19 mouse cellular contexts compared by ENCODE assay signal in the genomic region with DNA sequence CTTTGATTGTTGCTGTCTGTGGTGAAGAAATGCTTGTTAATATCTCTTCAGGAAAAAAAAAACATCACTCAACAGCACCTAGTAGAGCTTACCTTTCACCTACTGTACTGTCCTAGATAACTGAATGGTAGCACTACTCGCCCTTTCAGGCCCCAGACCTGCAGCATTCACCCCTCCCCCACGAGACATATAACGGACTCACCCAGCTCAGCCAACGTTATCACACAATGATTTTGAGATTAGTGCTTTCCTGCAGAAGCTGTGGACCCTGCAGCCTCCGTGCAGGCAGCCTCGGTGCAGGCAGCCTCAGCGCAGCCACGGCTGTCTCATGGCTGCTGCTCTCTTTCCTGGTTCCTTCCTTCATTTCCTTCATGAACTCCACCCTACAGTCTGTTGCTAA.
"Had no signal": no experiment of that assay in that cellular context is flagged by ENCODE, and none has a peak within 500 bp of the region (broad histone marks: within the 10 kb centered on the region; RNA-seq: fewer than 3 reads in every experiment).

No protein-coding gene starts in this region.

- H3K9me3 ChIP-seq: kidney, embryonic 15.5 days; limb, embryonic 15.5 days; liver, embryonic 15.5 days had no signal

- H3K27ac ChIP-seq: limb, embryonic 12.5 days; limb, embryonic 15.5 days; liver, embryonic 15.5 days; macrophage; stomach, postnatal 0 days had no signal

- H3K9ac ChIP-seq: kidney, embryonic 15.5 days; limb, embryonic 12.5 days; limb, embryonic 15.5 days; liver, embryonic 15.5 days had no signal

- H3K27me3 ChIP-seq: kidney, embryonic 15.5 days; limb, embryonic 12.5 days; limb, embryonic 15.5 days; liver, embryonic 15.5 days had no signal

- H3K4me2 ChIP-seq: kidney, embryonic 15.5 days; limb, embryonic 12.5 days; limb, embryonic 15.5 days; liver, embryonic 15.5 days; midbrain, embryonic 11.5 days had no signal

- H3K4me1 ChIP-seq: limb, embryonic 12.5 days; limb, embryonic 15.5 days had no signal

- H3K36me3 ChIP-seq: kidney, embryonic 15.5 days; limb, embryonic 12.5 days; limb, embryonic 15.5 days; liver, embryonic 15.5 days had no signal

- DNase-seq: kidney, adult 11 months; kidney, adult 8-10 months; kidney, postnatal 10 days; kidney, postnatal 36 days; left cerebral cortex, postnatal 4 days; lung, adult 2 months; midbrain, embryonic 14.5 days; right cerebral cortex, postnatal 4 days; thymus, adult 2 months; thymus, postnatal 14 days; thymus, postnatal 4 days had no signal

- H3K4me3 ChIP-seq: kidney, embryonic 15.5 days; limb, embryonic 12.5 days; limb, embryonic 15.5 days; liver, embryonic 15.5 days; megakaryocyte, embryonic 14.5 days had no signal
